Mouse (Mus musculus) cerebellum, adult 2 months (tissue): ENCODE measurements around the gene 1700022I11Rik.

Experiments
- CTCF ChIP-seq: fragments of 200-500 bp; IDR thresholded peaks from 2 replicates; pipeline ENCODE4 v1.5.1; 2011; ENCODE audit warnings: low read depth, mild to moderate bottlenecking, control low read depth, low read length, moderate library complexity, borderline replicate concordance; ENCODE audit not compliant: insufficient read depth
- POLR2A ChIP-seq: fragments of 200-500 bp; IDR thresholded peaks from 2 replicates; pipeline ENCODE4 v1.6.1; 2011; ENCODE audit warnings: low read length, control low read depth, borderline replicate concordance; ENCODE audit not compliant: insufficient read depth

- TF ChIP-seq POLR2A (no peak), CTCF (no peak)
Measured at GRCm38 (mm10) chr4:42922056-42922455, 47.3 kb upstream of the 1700022I11Rik start.
